Mouse (Mus musculus) kidney, embryonic 15.5 days (tissue): ENCODE data around the gene Oma1. TPM values are rescaled to one million over a fixed set of nuclear protein-coding genes. Genes with fewer than 3 reads are reported as not detected.

Experiments
- ATAC-seq: fragments of 200-750 bp; cut with Nextera tagmentation; replicated peaks from 2 replicates; pipeline ENCODE4 v1.8.0; 2017; ENCODE audit warnings: moderate TSS enrichment; ENCODE audit not compliant: low FRiP score
- H3K27ac ChIP-seq: fragments of 300-500 bp; sonication (generic); 2 replicates; pipeline ENCODE4 v1.5.1; 2015; ENCODE audit warnings: mild to moderate bottlenecking, inconsistent platforms
- H3K27me3 ChIP-seq: fragments of 300-500 bp; sonication (generic); 2 replicates; pipeline ENCODE4 v1.6.1; 2015; ENCODE audit warnings: inconsistent platforms
- H3K36me3 ChIP-seq: fragments of 300-500 bp; sonication (generic); 2 replicates; pipeline ENCODE4 v1.6.1; 2015; ENCODE audit warnings: inconsistent platforms
- H3K4me1 ChIP-seq: fragments of 300-500 bp; sonication (generic); 2 replicates; pipeline ENCODE4 v1.6.1; 2015; ENCODE audit warnings: inconsistent platforms
- H3K4me2 ChIP-seq: fragments of 300-500 bp; sonication (generic); 2 replicates; pipeline ENCODE4 v1.6.1; 2015; ENCODE audit warnings: moderate library complexity, mild to moderate bottlenecking, inconsistent platforms
- H3K4me3 ChIP-seq: fragments of 300-500 bp; sonication (generic); replicated peaks from 2 replicates; pipeline ENCODE4 v1.5.1; 2015; ENCODE audit warnings: mild to moderate bottlenecking, inconsistent platforms
- H3K9ac ChIP-seq: fragments of 300-500 bp; sonication (generic); 2 replicates; pipeline ENCODE4 v1.6.1; 2015; ENCODE audit warnings: mild to moderate bottlenecking, inconsistent platforms
- H3K9me3 ChIP-seq: fragments of 300-500 bp; sonication (generic); replicated peaks from 2 replicates; pipeline ENCODE4 v1.6.1; 2016; ENCODE audit warnings: inconsistent platforms
- WGBS: fragments of 180-500 bp; shearing (Covaris S2); methylation state at CpG from one replicate; pipeline ENCODE4 v1.1.7; 2015; ENCODE audit warnings: mixed read lengths; 5-methylcytosine and 5-hydroxymethylcytosine counted together
- polyA plus RNA-seq: library from polyadenylated mRNA; unstranded; fragments of >200 nt; fragmentation: Nextera tagmentation; extraction: Ambion mirVana; gene quantifications from 2 replicates; pipeline ENCODE4 v1.2.1, GENCODE M21; 2015

Oma1 gene
- polyA plus RNA-seq, 1 experiment from 2014 or later = 21.0 TPM

- no peak overlapping the region for H3K4me3 ChIP-seq
- H3K27ac ChIP-seq = no peak overlapping the region
- H3K27me3 ChIP-seq = no peaks in the 10 kb centered on the region
- WGBS = 37% methylated on average over 17 of the region's 17 CpGs
- peaks cover 6% of the 10 kb centered on the region; the same call in 1 of the 2 replicates for H3K4me1 ChIP-seq
- peaks cover 14% of the 10 kb centered on the region; the same call in 1 of the 2 replicates for H3K36me3 ChIP-seq
- H3K9ac ChIP-seq = no peak overlapping the region
- peak; percentile 62; the same call in 1 of the 2 replicates for ATAC-seq
- H3K4me2 ChIP-seq = peak overlapping the region; percentile 17
- no peaks in the 10 kb centered on the region for H3K9me3 ChIP-seq
These were observed 11.3 kb downstream of the Oma1 start for GRCm38 (mm10) chr4:103324688-103325451.

- WGBS = 85% methylated on average over 3 of the region's 3 CpGs
- Histone ChIP-seq H3K9ac (no peak overlapping the region), H3K4me2 (no peak overlapping the region), H3K4me3 (no peak overlapping the region), H3K27me3 (no peaks in the 10 kb centered on the region), H3K4me1 (peaks cover 6% of the 10 kb centered on the region; the same call in 1 of the 2 replicates), H3K36me3 (peaks cover 15% of the 10 kb centered on the region), H3K27ac (no peak overlapping the region), H3K9me3 (no peaks in the 10 kb centered on the region)
- ATAC-seq = no peak
These were observed 13.4 kb downstream of the Oma1 start for GRCm38 (mm10) chr4:103326994-103327393.

GRCm38 (mm10) chr4:103329348-103329747 lies 15.7 kb downstream of the Oma1 start:
- WGBS = 58% methylated on average over 6 of the region's 6 CpGs

GRCm38 (mm10) chr4:103335134-103335533 lies 21.5 kb downstream of the Oma1 start:
- no peaks in the 10 kb centered on the region for H3K4me1 ChIP-seq
- H3K4me3 ChIP-seq = no peak overlapping the region
- H3K36me3 ChIP-seq = peaks cover 23% of the 10 kb centered on the region
- no peak for ATAC-seq
- no peaks in the 10 kb centered on the region for H3K27me3 ChIP-seq
- 60% methylated on average over 5 of the region's 5 CpGs for WGBS
- H3K9me3 ChIP-seq = no peaks in the 10 kb centered on the region
- no peak overlapping the region for H3K4me2 ChIP-seq
- no peak overlapping the region for H3K27ac ChIP-seq
- H3K9ac ChIP-seq = no peak overlapping the region

More at GRCm38 (mm10) chr4:103329348-103329747, 15.7 kb downstream of the Oma1 start:
- Histone ChIP-seq H3K27me3 (no peaks in the 10 kb centered on the region), H3K9me3 (no peaks in the 10 kb centered on the region), H3K27ac (0 out of 2 replicates have a peak overlapping the region, but pooled peaks have one; percentile 18), H3K4me2 (no peak overlapping the region), H3K4me1 (peaks cover 6% of the 10 kb centered on the region; the same call in 1 of the 2 replicates), H3K9ac (no peak overlapping the region), H3K4me3 (no peak overlapping the region), H3K36me3 (peaks cover 25% of the 10 kb centered on the region)
- peak; percentile 22; the same call in 1 of the 2 replicates for ATAC-seq

GRCm38 (mm10) chr4:103340726-103341125 lies 27.1 kb downstream of the Oma1 start:
- H3K4me2 ChIP-seq = no peak overlapping the region
- ATAC-seq = no peak
- H3K4me1 ChIP-seq = no peaks in the 10 kb centered on the region
- no peaks in the 10 kb centered on the region for H3K36me3 ChIP-seq
- H3K27ac ChIP-seq = no peak overlapping the region
- H3K9ac ChIP-seq = no peak overlapping the region
- H3K27me3 ChIP-seq = no peaks in the 10 kb centered on the region
- no peak overlapping the region for H3K4me3 ChIP-seq
- no peaks in the 10 kb centered on the region for H3K9me3 ChIP-seq
- WGBS = 55% methylated on average over 1 of the region's 1 CpGs

- no peak overlapping the region for H3K27ac ChIP-seq
- no peaks in the 10 kb centered on the region for H3K36me3 ChIP-seq
- H3K9me3 ChIP-seq = no peaks in the 10 kb centered on the region
- H3K4me2 ChIP-seq = no peak overlapping the region
- H3K9ac ChIP-seq = no peak overlapping the region
- 76% methylated on average over 4 of the region's 4 CpGs for WGBS
- H3K27me3 ChIP-seq = no peaks in the 10 kb centered on the region
- H3K4me1 ChIP-seq = no peaks in the 10 kb centered on the region
- no peak for ATAC-seq
- H3K4me3 ChIP-seq = no peak overlapping the region
These were observed 28.0 kb downstream of the Oma1 start for GRCm38 (mm10) chr4:103341620-103342019.

GRCm38 (mm10) chr4:103346058-103346457 lies 32.4 kb downstream of the Oma1 start:
- 0 out of 2 replicates have a peak, but pooled peaks have one; percentile 29 for ATAC-seq
- H3K4me1 ChIP-seq = no peaks in the 10 kb centered on the region
- H3K27me3 ChIP-seq = no peaks in the 10 kb centered on the region
- H3K4me3 ChIP-seq = no peak overlapping the region
- H3K4me2 ChIP-seq = no peak overlapping the region
- whole genome bisulfite sequencing = 31% methylated on average over 2 of the region's 2 CpGs
- no peaks in the 10 kb centered on the region for H3K36me3 ChIP-seq
- no peak overlapping the region for H3K27ac ChIP-seq
- H3K9ac ChIP-seq = no peak overlapping the region
- no peaks in the 10 kb centered on the region for H3K9me3 ChIP-seq

- no peak overlapping the region for H3K27ac ChIP-seq
- no peaks in the 10 kb centered on the region for H3K9me3 ChIP-seq
These were observed 33.2 kb downstream of the Oma1 start for GRCm38 (mm10) chr4:103346849-103347248.

GRCm38 (mm10) chr4:103349219-103349618 lies 35.6 kb downstream of the Oma1 start:
- H3K9me3 ChIP-seq = no peaks in the 10 kb centered on the region
- H3K36me3 ChIP-seq = no peaks in the 10 kb centered on the region; the same call in 1 of the 2 replicates
- H3K4me3 ChIP-seq = no peak overlapping the region
- no peak overlapping the region for H3K9ac ChIP-seq
- ATAC-seq = no peak
- peaks cover 10% of the 10 kb centered on the region; the same call in 1 of the 2 replicates for H3K4me1 ChIP-seq
- 91% methylated on average over 4 of the region's 4 CpGs for WGBS
- no peak overlapping the region for H3K27ac ChIP-seq
- no peak overlapping the region for H3K4me2 ChIP-seq
- H3K27me3 ChIP-seq = no peaks in the 10 kb centered on the region

More at GRCm38 (mm10) chr4:103346849-103347248, 33.2 kb downstream of the Oma1 start:
- Histone ChIP-seq H3K36me3 (no peaks in the 10 kb centered on the region), H3K9ac (no peak overlapping the region), H3K4me1 (peaks cover 4% of the 10 kb centered on the region; the same call in 1 of the 2 replicates), H3K4me2 (no peak overlapping the region), H3K4me3 (no peak overlapping the region), H3K27me3 (no peaks in the 10 kb centered on the region)
- ATAC-seq = 0 out of 2 replicates have a peak, but pooled peaks have one; percentile 33
- WGBS = 46% methylated on average over 5 of the region's 5 CpGs

- WGBS = 57% methylated on average over 5 of the region's 5 CpGs
- H3K27me3 ChIP-seq = no peaks in the 10 kb centered on the region
- ATAC-seq = no peak
- H3K4me2 ChIP-seq = no peak overlapping the region
- no peak overlapping the region for H3K9ac ChIP-seq
- H3K4me1 ChIP-seq = peaks cover 10% of the 10 kb centered on the region; the same call in 1 of the 2 replicates
- H3K4me3 ChIP-seq = no peak overlapping the region
- no peaks in the 10 kb centered on the region for H3K9me3 ChIP-seq
- H3K36me3 ChIP-seq = no peaks in the 10 kb centered on the region; the same call in 1 of the 2 replicates
- no peak overlapping the region for H3K27ac ChIP-seq
These were observed 39.3 kb downstream of the Oma1 start for GRCm38 (mm10) chr4:103352926-103353325.

GRCm38 (mm10) chr4:103357457-103357856 lies 43.8 kb downstream of the Oma1 start:
- H3K36me3 ChIP-seq = no peaks in the 10 kb centered on the region; the same call in 1 of the 2 replicates
- no peaks in the 10 kb centered on the region for H3K9me3 ChIP-seq
- WGBS = 89% methylated on average over 3 of the region's 3 CpGs
- no peak overlapping the region for H3K9ac ChIP-seq
- ATAC-seq = no peak
- H3K27me3 ChIP-seq = no peaks in the 10 kb centered on the region
- no peak overlapping the region for H3K4me3 ChIP-seq
- H3K27ac ChIP-seq = no peak overlapping the region
- 0 out of 2 replicates have a peak, but pooled peaks cover 3% of the 10 kb centered on the region for H3K4me1 ChIP-seq
- H3K4me2 ChIP-seq = no peak overlapping the region

- H3K4me3 ChIP-seq = no peak overlapping the region
- no peaks in the 10 kb centered on the region for H3K27me3 ChIP-seq
- no peaks in the 10 kb centered on the region for H3K36me3 ChIP-seq
- ATAC-seq = no peak
- no peaks in the 10 kb centered on the region for H3K4me1 ChIP-seq
- H3K27ac ChIP-seq = no peak overlapping the region
- 83% methylated on average over 9 of the region's 9 CpGs for WGBS
- no peak overlapping the region for H3K9ac ChIP-seq
- no peak overlapping the region for H3K4me2 ChIP-seq
- H3K9me3 ChIP-seq = no peaks in the 10 kb centered on the region
These were observed 45.4 kb downstream of the Oma1 start for GRCm38 (mm10) chr4:103358941-103359448.
